Mouse (Mus musculus): ENCODE data around the gene Cul9.

- TF ChIP-seq EP300 (IDR thresholded peaks at IDR 0.05; ENCODE audit: low read depth) = no peak
- TF ChIP-seq CTCF (IDR thresholded peaks at IDR 0.05; ENCODE audit: low read depth) = no peak
Observed at GRCm38 (mm10) chr17:46586327-46586726, 40.1 kb upstream of the Cul9 start.
